Mouse (Mus musculus): ENCODE data around the gene Thap12. TPM values are rescaled to one million over a fixed set of nuclear protein-coding genes. Genes with fewer than 3 reads are reported as not detected.

Thap12 gene
- total and polyA plus RNA-seq, 3 experiments: 29.6 to 92.9 (median 70.1) TPM

DNA sequence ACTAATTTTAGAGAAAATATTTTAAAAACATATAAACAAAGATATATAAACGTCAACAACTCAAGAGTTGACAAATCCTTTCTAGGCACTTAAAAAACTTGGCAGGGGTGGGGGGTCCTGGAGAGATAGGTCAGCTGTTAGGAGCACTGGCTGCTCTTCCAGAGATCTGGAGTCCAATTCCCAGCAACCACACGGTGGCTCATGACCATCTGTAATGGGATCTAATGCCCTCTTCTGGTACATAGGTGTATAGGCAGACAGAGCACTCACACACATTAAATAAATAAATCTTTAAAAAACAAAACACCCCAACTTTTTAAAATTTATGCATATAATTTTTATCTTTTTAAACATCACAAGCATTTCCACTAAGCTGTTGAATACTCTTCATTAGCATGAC lies 5.4 kb upstream of the Thap12 start:
- peaks cover 2 to 15% of the 10 kb centered on the region in 2 experiments; a peak in 2 of 4 replicates for H3K4me1 ChIP-seq (ENCODE audit: control insufficient read depth in 1 of 2, insufficient read depth in 2 of 2)
- 0 out of 2 replicates have a peak, but pooled peaks cover 3% of the 10 kb centered on the region for H3K79me2 ChIP-seq (replicated peaks; ENCODE audit: control insufficient read depth, extremely low read depth, insufficient read depth, poor library complexity, severe bottlenecking)
- no peak overlapping the region for H3K27ac ChIP-seq (ENCODE audit: insufficient read depth, low read depth)
- in situ Hi-C loops (cut with MboI; ENCODE audit: low pct_ligation_motif_present, low pct_unique_long_range_greater_than_20kb, low sequenced_read_pairs): no loop called here
- H3K9ac ChIP-seq (ENCODE audit: insufficient read depth, low read depth): no peak overlapping the region
- H3K27me3 ChIP-seq (replicated peaks): no peaks in the 10 kb centered on the region
- H3K9me3 ChIP-seq (replicated peaks; ENCODE audit: low read length): no peaks in the 10 kb centered on the region
- no peak overlapping the region; the same call in 1 of the 2 replicates for H3K4me2 ChIP-seq (ENCODE audit: insufficient read depth, low read depth, poor library complexity, severe bottlenecking)
- peaks cover 0 to 3% of the 10 kb centered on the region in 2 experiments for H3K36me3 ChIP-seq (replicated peaks in 1 of 2; ENCODE audit: control insufficient read depth in 1 of 2, insufficient read depth in 1 of 2, low read length in 1 of 2)
- DNase-seq (ENCODE audit: extremely low read depth): peak; percentile 27
- TF ChIP-seq ZNF384 (IDR thresholded peaks at IDR 0.05; ENCODE audit: low read depth, low read length) (no peak), POLR2AphosphoS2 (IDR thresholded peaks at IDR 0.05; ENCODE audit: low read depth, low read length) (no peak), CTCF (conservative IDR thresholded peaks at IDR 0.05 in 1 of 2, IDR thresholded peaks at IDR 0.05 in 1 of 2; ENCODE audit: low read depth in 2 of 2, low read length in 2 of 2) (peak in 1 of 2 experiments; percentile 78; a peak in 3 of 4 replicates), NRF1 (IDR thresholded peaks at IDR 0.05; ENCODE audit: low read depth, low read length) (no peak), RAD21 (IDR thresholded peaks at IDR 0.05; ENCODE audit: low read depth, low read length) (peak; percentile 32), SMC3 (IDR thresholded peaks at IDR 0.05; ENCODE audit: low read depth, low read length) (peak; percentile 51)
- no peak overlapping the region for H3K4me3 ChIP-seq (replicated peaks in 1 of 3; ENCODE audit: low read depth in 2 of 3, low read length in 2 of 3, poor library complexity in 1 of 3)
- dilution Hi-C loops (cut with MboI; ENCODE audit: extremely low pct_ligation_motif_present, extremely low pct_unique_long_range_greater_than_20kb, low sequenced_read_pairs): no loop called here

DNA sequence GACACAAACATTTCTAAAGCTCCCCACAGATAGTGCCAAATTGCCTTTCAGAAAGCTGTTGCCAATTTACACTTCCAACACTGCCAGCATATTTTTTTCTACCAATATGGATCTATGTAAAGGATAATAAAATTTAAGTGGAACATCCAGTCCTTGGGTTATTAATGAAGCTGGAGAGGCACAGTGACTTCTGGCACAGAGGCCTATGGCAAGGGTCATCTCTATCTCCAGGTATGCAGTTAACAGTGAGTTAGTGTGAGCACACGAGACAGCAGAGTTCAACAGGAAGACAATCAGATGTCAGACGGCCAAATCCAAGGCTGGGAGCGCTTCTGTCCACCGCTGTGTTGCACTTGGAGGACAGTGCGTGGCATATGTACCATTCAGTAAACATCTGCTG lies 4.9 kb upstream of the Thap12 start:
- H3K79me2 ChIP-seq (replicated peaks; ENCODE audit: control insufficient read depth, extremely low read depth, insufficient read depth, poor library complexity, severe bottlenecking): 0 out of 2 replicates have a peak, but pooled peaks cover 3% of the 10 kb centered on the region
- no peak overlapping the region for H3K9ac ChIP-seq (ENCODE audit: insufficient read depth, low read depth)
- H3K4me3 ChIP-seq (replicated peaks in 1 of 3; ENCODE audit: low read depth in 2 of 3, low read length in 2 of 3, poor library complexity in 1 of 3): no peak overlapping the region
- in situ Hi-C loops (cut with MboI; ENCODE audit: low pct_ligation_motif_present, low pct_unique_long_range_greater_than_20kb, low sequenced_read_pairs) (no loop called here), dilution Hi-C loops (cut with MboI; ENCODE audit: extremely low pct_ligation_motif_present, extremely low pct_unique_long_range_greater_than_20kb, low sequenced_read_pairs) (no loop called here)
- H3K27ac ChIP-seq (ENCODE audit: insufficient read depth, low read depth): no peak overlapping the region
- no peak overlapping the region for H3K4me2 ChIP-seq (ENCODE audit: insufficient read depth, low read depth, poor library complexity, severe bottlenecking)
- H3K27me3 ChIP-seq (replicated peaks): no peaks in the 10 kb centered on the region
- no peaks in the 10 kb centered on the region for H3K9me3 ChIP-seq (replicated peaks; ENCODE audit: low read length)
- no peak for DNase-seq (ENCODE audit: extremely low read depth)
- H3K36me3 ChIP-seq (replicated peaks in 1 of 2; ENCODE audit: control insufficient read depth in 1 of 2, insufficient read depth in 1 of 2, low read length in 1 of 2): peaks cover 0 to 3% of the 10 kb centered on the region in 2 experiments
- TF ChIP-seq CTCF (conservative IDR thresholded peaks at IDR 0.05 in 1 of 2, IDR thresholded peaks at IDR 0.05 in 1 of 2; ENCODE audit: low read depth in 2 of 2, low read length in 2 of 2): no peak
- no peak for TF ChIP-seq MAZ (IDR thresholded peaks at IDR 0.05; ENCODE audit: low read depth, low read length)
- no peak for TF ChIP-seq PAX5 (IDR thresholded peaks at IDR 0.05; ENCODE audit: low read length)
- no peak for TF ChIP-seq CHD1 (IDR thresholded peaks at IDR 0.05; ENCODE audit: low read depth, low read length)
- no peak for TF ChIP-seq ZNF384 (IDR thresholded peaks at IDR 0.05; ENCODE audit: low read depth, low read length)
- no peak for TF ChIP-seq SMC3 (IDR thresholded peaks at IDR 0.05; ENCODE audit: low read depth, low read length)
- no peak for TF ChIP-seq MXI1 (IDR thresholded peaks at IDR 0.05; ENCODE audit: low read depth, low read length)
- no peak for TF ChIP-seq NRF1 (IDR thresholded peaks at IDR 0.05; ENCODE audit: low read depth, low read length)
- no peak for TF ChIP-seq RAD21 (IDR thresholded peaks at IDR 0.05; ENCODE audit: low read depth, low read length)
- peaks cover 2 to 15% of the 10 kb centered on the region in 2 experiments; a peak in 2 of 4 replicates for H3K4me1 ChIP-seq (ENCODE audit: control insufficient read depth in 1 of 2, insufficient read depth in 2 of 2)

DNA sequence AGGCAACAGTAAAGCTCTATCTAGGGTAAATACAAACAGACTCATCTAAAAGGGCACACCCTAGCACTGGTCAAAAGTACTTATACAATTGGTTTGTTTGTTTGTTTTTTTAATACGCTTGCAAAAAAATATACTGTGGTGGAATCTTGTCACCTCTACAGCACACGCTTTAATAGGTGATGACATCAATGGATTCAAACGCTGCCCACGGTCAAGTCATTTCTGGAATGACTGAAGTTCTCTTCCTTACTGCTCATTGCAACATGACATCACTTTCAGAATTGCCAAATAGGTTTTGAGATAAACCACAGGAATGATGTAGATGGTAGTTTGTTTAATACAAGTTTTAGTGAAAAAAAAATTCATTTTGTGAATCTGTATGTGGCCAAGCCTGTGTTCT lies 4.3 kb upstream of the Thap12 start:
- H3K36me3 ChIP-seq (replicated peaks in 1 of 2; ENCODE audit: control insufficient read depth in 1 of 2, insufficient read depth in 1 of 2, low read length in 1 of 2): peaks cover 0 to 3% of the 10 kb centered on the region in 2 experiments
- no peaks in the 10 kb centered on the region for H3K9me3 ChIP-seq (replicated peaks; ENCODE audit: low read length)
- in situ Hi-C loops (cut with MboI; ENCODE audit: low pct_ligation_motif_present, low pct_unique_long_range_greater_than_20kb, low sequenced_read_pairs): no loop called here
- no peak overlapping the region for H3K4me2 ChIP-seq (ENCODE audit: insufficient read depth, low read depth, poor library complexity, severe bottlenecking)
- H3K4me1 ChIP-seq (ENCODE audit: control insufficient read depth in 1 of 2, insufficient read depth in 2 of 2): peaks cover 2 to 15% of the 10 kb centered on the region in 2 experiments; a peak in 2 of 4 replicates
- dilution Hi-C loops (cut with MboI; ENCODE audit: extremely low pct_ligation_motif_present, extremely low pct_unique_long_range_greater_than_20kb, low sequenced_read_pairs): no loop called here
- no peak for TF ChIP-seq ELF1 (IDR thresholded peaks at IDR 0.05; ENCODE audit: low read depth, low read length)
- TF ChIP-seq JUND (conservative IDR thresholded peaks at IDR 0.05; ENCODE audit: low read depth, low read length): peak; percentile 84
- TF ChIP-seq ETS1 (conservative IDR thresholded peaks at IDR 0.05; ENCODE audit: low read depth, low read length): peak; percentile 67
- peak; percentile 77 for TF ChIP-seq IRF4 (IDR thresholded peaks at IDR 0.05; ENCODE audit: low read depth, low read length)
- peak; percentile 55 for TF ChIP-seq BHLHE40 (IDR thresholded peaks at IDR 0.05; ENCODE audit: low read depth, low read length)
- TF ChIP-seq JUN (IDR thresholded peaks at IDR 0.05; ENCODE audit: insufficient read depth, low read depth, low read length): peak; percentile 57; the same call in 1 of the 2 replicates
- peak; percentile 71 for TF ChIP-seq EP300 (IDR thresholded peaks at IDR 0.05; ENCODE audit: low read length)
- TF ChIP-seq TCF12 (IDR thresholded peaks at IDR 0.05; ENCODE audit: low read depth, low read length): no peak
- H3K4me3 ChIP-seq (replicated peaks in 1 of 3; ENCODE audit: low read depth in 2 of 3, low read length in 2 of 3, poor library complexity in 1 of 3): no peak overlapping the region
- no peak overlapping the region for H3K27ac ChIP-seq (ENCODE audit: insufficient read depth, low read depth)
- H3K79me2 ChIP-seq (replicated peaks; ENCODE audit: control insufficient read depth, extremely low read depth, insufficient read depth, poor library complexity, severe bottlenecking): peaks cover 4% of the 10 kb centered on the region
- no peaks in the 10 kb centered on the region for H3K27me3 ChIP-seq (replicated peaks)
- DNase-seq (ENCODE audit: extremely low read depth): peak; percentile 36
- no peak overlapping the region; the same call in 1 of the 2 replicates for H3K9ac ChIP-seq (ENCODE audit: insufficient read depth, low read depth)

Measured in CH12.LX (cell line).